Mouse (Mus musculus) mesoderm, embryonic 11.5 days (tissue): Measurements from ENCODE around the gene Lrrc75a.

Experiments
- DNase-seq: peaks from one replicate; pipeline ENCODE4 v3.0.0-alpha.2; 2012; ENCODE audit warnings: low read depth, low spot score

Lrrc75a gene

DNA sequence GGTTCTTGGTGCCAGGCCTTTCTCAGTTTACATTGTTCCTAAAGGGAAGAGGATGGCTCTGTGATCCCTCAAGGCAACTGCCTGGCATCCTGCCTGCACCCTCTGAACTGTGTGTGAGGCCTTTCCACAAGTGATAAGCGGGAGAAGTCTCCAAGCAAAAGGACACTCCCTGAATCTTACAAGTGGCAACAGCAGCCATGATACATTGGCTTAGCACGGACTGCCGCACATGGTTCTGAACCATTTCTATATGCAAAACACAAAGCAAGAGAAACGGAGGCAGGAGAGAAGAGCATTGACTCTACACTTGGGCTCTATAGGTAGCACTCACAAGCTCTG lies 3.0 kb downstream of the Lrrc75a start:
- no peak for DNase-seq

DNA sequence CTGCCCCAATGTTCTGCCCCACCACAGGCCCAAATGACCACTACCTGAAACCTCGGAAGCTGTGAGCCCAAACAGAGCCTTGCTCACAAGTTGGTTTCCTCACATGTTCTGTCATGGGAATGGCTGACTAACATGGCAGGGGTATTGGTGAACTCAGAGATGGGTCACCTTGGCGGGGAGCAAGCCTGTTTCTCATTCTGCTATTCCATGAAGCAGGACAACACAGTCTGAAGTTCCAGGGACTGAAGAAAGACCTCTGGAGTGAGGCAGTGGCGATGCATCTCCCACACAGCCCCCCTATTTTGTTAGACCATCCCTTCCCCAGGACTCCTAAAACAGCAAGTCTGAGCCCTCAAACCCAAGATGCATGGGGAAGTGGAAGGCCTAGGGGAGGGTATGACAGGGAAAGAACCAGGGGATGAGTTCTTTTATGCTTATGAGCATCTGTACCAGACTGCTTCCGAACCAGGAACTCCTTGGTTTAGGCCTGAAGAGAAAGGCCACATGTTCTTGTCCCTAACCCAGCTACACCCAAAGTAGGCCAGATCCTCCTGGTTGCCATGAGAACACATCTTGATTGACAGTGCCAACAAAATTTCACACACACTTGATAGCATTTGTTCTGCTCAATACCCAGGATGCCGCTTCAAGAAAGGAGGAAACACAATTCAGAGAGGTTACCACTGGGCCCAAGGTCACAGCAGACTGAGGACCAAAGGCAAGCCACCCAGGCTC lies 3.6 kb downstream of the Lrrc75a start:
- no peak for DNase-seq

DNA sequence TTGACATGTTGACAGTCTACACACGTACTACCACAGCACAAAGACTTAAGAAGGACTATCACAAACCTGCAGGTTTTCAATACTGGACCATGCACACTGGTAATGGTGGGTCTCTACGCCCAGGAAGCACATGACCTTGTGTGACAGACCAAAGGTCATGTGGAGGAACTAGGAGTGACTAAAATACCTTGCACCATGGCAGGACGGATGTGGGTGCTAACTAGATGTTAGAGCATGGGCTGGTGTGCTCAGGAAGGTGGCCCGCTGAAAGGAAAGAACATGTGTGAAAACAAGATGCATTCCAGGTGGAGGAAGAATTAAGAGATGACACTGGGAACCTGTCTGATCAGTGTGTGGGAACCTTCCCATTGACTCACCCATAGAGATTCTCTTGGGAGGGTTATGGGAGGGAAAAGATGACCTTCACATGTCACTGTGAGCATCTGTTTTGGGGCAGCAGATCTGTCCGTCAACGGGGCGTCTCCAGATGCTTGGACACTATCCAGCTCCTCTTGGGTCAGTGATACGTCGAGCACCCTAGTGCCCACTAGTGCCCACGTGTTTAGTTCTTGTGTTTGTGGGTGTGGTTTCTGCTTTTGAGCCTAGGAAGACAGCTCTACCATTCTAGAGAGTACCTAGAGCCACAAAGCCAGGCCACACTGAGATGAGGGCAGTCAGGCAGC lies 4.5 kb downstream of the Lrrc75a start:
- DNase-seq, result no peak

DNA sequence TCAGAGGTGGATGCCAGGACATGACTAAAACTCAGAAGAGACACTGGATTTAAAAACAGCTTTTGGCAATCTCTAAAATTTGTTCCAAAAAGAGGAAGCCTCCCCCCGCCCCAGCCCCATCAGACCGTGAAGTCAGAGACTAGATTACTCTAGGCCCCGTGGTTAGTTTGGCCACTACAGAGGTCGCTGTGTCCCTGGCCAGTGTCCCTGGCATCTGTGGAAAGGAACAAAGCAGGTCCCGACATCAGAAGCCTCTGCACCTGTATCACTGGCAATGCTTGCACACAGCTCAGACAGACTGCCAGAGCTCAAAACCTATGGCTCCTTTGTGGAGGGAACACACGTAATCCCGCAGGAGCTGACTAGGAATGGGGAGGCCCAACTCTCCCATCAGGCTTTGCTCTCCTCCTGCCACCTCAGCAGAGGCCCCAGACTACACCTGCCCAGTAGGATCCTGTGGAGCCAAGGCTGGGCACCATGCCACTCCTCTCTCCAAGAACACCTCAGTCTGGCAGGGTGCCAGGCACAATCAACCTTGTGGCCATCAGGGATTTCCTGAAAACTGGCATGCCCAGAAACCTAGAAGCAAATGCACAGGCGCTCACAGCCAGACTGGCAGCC lies 5.2 kb downstream of the Lrrc75a start:
- DNase-seq, result no peak

DNA sequence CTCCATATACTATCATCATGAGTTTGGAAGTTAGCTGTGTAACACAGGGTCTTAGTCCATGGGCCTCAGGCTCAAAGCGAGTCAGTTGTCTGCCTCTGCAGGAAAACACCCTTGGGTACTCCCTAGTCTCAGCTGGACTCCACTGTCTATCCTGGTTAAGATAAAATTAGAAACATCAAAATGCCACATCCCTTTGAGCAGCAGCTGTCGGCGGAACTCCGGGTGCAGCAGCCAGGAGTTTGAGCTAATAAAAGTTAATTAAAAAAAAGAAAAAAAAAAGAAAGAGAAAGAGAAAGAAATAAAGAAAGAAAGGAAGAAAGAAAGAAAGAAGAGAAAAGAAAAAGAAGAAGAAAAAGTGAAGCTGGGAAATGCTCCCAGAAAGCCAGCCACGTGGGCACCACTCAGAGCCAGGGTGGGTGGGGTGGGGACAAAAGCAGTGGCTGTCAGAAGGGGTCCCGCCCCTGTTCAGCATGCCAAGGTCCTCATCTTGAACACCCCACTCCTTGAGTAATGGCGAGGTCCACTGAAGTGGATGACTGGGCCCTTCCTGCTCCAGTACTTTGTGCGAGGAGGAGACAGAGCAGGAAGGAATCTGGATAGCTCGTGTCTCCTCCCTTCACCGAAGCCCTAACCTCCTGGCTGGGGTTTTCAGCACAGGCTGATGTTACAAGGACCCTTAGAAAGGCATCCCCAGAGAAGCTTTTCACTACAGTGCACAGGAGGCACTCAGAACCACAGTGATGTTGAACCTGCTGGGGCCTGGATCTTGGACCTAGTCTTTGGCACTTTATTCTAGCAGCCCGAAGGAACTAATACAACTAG lies 6.1 kb downstream of the Lrrc75a start:
- DNase-seq, result no peak

DNA sequence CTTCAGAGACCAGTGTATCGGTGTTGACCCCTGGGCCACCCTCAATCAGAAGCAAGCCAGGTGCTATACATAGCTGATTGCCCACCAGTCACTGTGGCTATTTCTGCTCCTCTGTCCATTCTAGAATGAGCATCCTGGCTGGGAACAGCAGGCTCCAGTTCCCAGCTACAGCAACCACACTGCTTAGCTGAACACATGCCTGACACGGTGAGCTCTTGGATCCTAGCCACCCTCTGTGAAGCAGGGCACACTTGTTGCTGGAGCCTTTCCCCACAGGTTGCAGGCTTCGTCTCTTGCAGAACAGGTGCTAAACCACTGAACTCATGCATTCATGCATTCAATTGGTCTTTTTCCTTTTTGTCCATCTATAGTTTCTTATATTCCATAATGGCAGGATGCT lies 7.9 kb downstream of the Lrrc75a start:
- DNase-seq, result no peak

DNA sequence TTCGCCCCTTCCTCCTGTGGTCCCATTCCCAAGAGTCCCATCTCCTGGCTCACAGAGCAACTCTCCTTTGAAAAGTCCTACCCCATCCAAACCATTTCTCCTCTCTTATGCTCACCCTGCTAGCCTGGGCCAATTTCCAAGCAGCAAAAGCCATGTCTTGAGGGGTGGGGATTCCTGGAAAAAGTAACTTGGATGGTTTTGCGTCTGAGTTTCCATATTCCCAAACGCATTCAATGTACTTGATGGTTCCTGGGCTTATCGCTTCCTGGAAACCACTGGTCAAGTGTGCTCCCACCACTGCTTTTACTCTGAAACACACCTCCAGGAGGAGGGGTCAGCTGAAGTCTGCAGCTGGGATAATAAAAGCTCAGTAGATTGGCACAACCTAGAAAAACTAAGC lies 9.9 kb downstream of the Lrrc75a start:
- no peak for DNase-seq

DNA sequence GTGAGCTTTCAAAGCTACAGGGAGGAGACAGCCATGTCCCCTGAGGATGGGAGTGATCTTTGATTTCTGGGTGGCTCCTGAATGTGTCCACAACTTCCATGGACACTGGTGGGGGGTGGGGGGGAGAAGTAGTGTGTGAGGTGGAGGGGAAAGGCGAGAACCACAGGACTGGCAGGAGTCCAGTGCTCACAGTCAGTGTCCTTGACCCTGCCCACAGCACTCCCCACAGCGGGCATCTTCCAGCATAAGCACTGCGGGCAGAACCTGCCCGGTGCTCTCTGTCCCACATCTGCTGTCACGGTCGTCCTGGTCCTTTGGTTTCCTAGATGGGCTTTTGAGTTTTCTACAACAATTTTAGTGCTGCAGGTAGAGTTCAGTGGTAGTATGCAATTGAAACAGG lies 10.5 kb downstream of the Lrrc75a start:
- no peak for DNase-seq

DNA sequence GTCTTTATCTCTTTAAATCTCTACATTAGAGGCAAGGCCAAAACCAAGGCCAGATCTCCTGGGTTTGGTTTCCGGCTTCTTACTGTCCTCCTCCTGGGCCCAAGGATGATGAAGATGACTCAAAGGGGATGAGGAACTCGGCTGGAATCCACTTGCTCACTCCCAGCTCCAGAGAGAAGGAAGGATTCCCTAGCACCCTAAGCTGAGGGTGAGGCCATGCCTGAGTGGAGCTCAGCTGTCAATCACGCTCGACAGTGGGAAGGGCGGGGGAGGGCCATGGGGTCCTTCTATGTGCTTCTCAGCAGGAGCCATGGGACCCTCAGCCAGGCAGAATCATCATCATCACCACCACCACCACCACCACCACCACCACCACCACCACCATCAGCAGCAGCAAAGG lies 10.9 kb downstream of the Lrrc75a start:
- DNase-seq, result no peak

DNA sequence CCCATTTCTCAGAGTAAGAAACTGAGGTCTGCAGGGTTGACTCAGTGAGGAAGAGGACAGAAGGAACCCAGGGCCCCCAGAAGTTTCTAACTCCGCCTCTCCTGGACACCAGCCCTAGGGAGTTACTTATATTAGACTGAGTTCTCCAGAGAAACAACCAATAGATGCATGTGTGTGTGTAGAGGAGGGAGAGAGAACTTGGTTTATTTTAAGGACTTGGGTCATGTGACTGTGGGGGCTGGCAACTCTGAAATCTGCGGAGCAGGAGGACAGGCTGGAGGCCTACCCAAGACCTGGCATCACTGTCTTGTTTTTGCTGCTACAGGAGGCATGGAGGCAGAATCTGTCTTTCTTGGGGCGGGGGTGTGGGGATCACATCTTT lies 11.5 kb downstream of the Lrrc75a start:
- DNase-seq, result no peak

DNA sequence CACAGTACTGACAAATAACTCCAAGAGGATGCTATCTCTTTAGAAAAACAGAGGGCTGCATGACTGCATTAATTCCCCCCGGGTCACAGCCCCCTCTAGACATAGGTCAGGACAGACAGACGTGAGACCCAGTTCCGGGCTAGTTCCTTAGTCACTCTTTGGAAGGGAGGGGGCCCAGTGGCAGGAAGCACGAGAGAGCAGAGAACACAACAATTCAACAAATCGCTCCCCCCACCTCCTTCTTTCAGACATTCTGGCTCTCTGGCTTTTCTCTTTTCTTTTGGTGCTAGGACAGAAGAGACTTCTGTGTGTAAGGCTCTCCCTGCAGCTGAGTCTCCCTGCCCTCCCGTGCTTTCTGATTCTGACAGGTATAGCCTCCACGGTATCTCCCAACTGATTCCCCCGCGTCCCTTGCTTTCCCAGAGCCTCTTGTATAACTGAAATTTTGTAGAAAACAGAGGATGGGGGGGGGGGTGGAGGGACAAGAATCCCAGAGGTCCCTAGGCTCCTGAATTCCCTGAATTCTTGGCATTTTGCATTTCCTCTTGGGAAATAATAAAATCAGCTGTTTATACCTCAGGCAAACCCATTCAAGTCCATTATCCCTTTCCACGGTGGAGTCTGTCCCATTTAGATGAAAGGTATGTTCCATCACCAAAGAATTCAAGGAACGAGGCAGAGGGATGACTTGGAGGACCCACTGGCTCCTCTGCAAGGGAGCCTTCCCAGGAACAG lies 12.1 kb downstream of the Lrrc75a start:
- DNase-seq, result no peak

DNA sequence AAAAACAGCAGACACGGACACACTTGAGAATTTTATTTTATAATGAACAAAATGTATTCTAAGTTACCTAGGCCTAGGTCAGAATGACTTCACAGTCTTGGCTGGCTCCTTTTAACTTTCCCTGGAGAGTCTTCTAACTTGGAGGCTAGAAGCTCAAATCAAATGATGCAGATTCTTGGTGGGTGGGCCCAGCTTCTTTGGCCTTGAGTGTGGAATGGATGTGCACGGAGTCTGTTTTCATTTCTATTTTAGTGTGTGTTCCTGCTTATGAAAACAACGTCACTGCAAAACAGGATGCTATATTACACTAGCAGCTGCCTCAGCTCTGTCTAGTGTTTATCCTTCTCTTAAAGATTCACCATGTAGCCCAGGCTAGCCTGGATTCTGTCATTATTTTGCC lies 12.9 kb downstream of the Lrrc75a start:
- no peak for DNase-seq

DNA sequence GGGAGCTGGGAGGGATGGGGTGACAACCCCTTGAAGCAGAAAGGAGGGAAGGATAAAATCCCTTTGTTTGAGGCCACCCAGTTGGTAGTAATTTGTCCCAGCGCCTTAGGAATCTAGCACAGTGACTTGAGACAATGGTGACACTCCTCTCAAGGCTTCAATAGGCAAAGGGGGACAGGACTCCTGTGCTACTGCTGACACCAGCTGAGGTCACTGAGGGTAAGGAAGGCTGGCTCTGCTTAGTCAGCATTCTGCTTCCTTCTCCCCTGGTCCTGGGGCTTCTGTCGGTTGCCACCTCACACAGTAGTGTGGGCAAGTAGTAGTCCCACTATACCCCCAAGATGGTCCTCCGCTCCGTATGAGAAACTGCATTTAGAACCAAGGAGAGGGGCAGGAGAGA lies 17.2 kb downstream of the Lrrc75a start:
- DNase-seq, result no peak

DNA sequence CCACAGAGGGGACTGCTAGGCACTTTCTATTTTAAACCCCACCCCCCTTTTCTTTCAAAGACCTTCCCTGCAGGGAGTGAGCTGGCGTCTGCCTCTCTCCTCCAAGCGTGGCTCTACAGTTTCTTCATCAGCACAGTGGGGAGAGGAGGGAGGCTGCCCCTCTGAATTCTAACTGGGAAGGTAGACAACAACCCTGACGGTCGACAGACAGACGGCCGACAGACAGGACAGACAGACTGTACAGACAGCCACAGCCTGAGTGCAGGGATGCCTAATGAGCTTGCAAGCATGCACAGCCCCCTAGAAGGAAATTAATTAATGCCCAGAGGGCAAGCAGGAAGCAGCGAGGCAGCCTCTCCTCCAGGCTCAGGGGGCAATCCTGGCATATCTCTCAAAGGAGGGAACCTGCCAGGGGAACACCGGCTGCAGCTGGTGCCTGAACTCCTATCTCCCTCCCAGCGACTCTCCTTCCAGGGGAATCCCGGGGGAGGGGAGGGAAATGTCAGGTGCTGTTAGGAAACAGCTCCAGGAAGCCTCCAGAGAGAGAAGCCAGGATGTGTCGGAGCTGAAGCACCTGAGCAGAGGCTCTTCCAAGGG lies 18.0 kb downstream of the Lrrc75a start:
- DNase-seq, result no peak

DNA sequence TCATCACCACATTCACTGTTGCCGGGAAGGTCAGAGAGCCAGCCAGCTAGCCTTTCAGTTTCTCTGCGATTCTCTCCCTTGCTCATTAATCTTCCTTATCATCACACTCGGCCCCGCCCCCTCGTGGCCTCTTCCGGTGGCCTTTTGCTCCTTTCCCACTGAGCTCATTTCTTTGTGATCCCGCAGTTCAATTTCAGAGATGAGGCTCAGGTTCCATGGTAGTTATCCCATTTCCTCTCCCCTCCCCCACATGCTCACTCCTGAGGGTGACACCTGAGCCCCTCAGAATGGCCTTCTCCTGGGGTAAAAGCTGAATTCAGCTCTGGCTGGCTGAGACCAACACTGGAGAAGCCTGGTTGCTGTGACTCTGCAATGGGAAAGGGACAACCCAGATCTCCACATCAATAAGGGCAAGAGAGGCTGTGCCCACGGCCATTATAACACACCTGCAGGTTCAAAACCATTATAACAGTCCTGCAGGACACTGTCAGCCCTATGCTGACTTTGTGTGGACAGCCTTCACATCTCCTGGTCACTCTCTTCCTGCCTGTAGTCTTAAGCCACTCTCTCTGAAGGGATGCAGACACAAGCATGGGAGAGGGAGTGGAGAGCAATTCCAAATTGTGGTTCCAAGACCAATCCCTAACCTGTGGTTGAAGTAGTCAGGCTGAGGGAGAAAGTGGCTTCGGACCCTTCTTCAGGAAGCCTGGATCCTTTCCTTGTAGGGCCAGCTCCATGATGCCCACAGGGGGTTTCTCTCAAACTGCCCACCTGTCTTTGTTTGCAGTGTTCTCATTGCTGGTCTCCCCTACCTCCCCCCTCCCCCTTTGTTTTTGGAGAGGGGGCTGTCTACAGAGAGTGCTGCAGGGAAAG lies 18.7 kb downstream of the Lrrc75a start:
- DNase-seq, result peak; percentile 78

DNA sequence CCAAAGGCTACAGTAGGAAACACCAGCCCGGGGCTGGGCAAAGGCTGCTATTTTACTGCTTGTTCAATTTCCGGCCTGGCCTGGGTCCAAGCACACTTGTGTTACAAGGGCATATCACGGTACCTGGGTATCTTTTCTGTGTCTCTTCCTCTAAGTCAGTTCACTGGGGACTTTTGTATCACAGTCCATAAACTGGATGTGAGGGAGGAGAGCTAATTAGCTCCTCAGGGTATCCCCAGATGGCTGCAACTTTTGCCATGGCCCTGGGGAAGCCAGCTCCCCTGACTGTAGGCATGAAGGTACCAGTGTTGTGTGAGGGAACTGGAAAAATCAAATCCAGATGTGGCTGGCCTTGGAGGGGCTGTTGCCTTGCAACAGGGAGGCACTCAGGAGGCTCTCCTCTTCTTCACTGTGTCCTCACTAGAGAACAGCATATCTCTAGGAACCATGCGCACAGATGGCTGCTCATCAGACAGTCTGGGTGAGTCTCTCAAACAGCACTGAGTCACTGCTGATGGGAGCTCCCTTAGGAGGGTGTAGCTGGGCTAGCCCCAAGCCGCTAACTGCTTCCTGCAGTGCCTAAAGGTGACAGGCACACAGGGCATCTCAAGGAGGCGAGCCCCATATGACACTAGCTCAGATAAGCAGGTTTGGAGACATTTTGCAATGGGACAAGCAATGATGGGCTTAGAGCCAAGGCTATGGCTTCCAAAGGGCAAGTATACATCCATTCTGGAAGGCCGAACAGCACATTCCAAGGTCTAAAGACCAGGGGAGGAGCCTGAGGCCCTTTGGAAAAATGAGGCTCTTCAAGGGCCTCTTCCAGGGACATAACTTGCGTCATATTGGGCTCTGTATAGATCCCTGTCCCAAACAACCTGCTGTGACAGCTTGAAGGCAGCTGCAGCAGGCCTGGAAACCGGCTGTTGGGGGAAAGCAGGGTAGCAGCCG lies 23.7 kb downstream of the Lrrc75a start:
- DNase-seq, result no peak

DNA sequence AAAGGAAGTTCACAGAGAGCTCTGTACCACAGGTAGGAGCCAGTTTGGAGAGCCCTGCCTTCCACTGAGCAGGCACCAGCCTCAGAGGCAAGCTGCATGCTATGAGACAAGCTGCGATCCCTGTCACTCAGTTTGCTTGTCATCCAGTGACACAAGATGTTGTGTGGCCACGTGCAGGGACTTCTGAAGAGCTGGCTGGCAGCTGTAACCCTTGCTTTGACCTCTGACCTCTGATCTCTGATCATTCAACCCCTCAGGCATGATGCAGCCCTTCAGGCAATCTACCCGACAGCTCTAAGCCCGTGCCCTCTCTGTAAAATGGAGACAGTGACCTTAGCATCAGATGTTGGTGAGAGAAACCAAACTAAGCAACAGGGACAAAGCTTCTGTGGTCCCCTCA lies 25.5 kb downstream of the Lrrc75a start:
- DNase-seq, result no peak

DNA sequence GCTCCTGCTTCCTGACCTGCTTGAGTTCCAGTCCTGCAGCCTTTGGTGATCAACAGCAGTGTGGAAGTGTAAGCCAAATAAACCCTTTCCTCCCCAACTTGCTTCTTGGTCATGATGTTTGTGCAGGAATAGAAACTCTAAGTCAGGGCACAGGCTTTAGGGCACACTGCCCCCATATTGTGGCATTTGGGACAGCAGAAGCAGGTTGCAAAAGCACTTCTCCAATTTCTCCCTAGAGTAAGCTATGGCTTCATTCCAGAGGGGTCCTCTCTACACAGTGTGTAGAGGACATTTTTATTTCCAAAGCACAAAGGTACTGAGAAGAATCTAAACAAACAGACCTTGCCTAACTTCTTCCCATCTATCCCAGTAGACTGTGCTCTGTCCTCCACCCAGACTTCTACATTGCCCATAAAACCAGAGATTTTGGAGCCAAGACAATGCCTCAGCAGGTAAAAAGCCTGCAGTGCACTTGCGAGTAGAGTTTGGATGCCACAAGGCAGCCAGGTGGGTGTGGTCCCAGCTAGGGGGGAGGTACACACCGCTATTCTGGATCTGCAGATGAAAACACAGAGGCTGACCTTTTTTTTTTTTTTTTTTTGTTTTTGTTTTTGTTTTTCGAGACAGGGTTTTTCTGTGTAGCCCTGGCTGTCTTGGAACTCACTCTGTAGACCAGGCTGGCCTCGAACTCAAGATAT lies 26.6 kb downstream of the Lrrc75a start:
- DNase-seq, result no peak

DNA sequence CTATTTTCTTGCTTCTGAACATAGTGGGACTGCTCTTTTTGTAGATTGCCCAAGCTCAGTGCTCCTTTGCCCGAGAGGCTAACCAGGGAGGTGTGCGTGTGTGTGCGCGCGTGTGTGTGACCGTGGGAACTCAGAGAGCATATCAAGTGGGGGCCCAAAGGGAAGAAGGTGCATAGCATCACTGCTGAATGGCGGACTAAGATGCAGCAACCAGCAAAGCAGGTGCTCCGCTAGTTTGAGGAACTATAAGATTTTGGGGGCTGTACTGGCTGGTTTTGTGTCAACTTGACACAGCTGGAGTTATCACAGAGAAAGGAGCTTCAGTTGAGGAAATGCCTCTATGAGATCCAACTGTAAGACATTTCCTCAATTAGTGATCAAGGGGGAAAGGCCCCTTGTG lies 27.2 kb downstream of the Lrrc75a start:
- no peak for DNase-seq
